ENCODE assay signal across 22 mouse cellular contexts in the genomic region with DNA sequence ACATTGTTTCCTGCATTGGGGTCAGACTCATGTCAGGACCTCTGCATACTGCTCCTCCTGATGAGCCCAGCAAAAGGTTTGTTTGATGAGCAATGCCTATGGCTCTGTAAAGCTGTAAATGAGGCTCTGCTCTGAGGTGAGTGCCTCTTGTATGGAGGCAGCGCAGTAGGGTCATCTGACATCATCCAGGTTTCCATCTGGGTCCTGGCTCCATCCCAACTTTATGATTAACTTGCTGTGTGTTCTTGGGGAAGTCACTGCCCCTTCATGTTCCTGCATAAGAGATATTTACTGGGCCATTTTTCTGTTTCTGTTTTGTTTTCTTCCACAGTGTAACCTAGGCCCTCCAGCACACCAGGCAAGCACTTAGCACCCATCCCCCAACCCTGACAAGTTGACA. TPM values are rescaled to one million over a fixed set of nuclear protein-coding genes. Genes with fewer than 3 reads are reported as not detected.
A peak's percentile ranks its signal among the peaks of the same experiment; 100 is the strongest.
DNase-seq lines count a peak whose midpoint lies in the region; ATAC-seq and TF ChIP-seq lines count a peak whose summit lies in the region.
"Had no signal": no experiment of that assay in that cellular context is flagged by ENCODE, and none has a peak within 500 bp of the region (broad histone marks: within the 10 kb centered on the region; RNA-seq: fewer than 3 reads in every experiment).

No protein-coding gene starts in this region.

- no peak for TF ChIP-seq CTCF in cerebellum, adult 2 months (IDR thresholded peaks at IDR 0.05; ENCODE audit: borderline replicate concordance, insufficient read depth, low read depth, low read length)

- no peak overlapping the region for H3K4me2 ChIP-seq in hindbrain, embryonic 14.5 days (replicated peaks)
- H3K4me2 ChIP-seq in midbrain, embryonic 12.5 days (replicated peaks), result no peak overlapping the region
- H3K4me2 ChIP-seq: embryonic facial prominence, embryonic 12.5 days; heart, embryonic 12.5 days had no signal

- ATAC-seq in hindbrain, embryonic 14.5 days (ENCODE audit: low FRiP score), result no peak
- no peak for ATAC-seq in midbrain, embryonic 12.5 days (ENCODE audit: low FRiP score, low read depth)
- ATAC-seq: forebrain, embryonic 14.5 days; intestine, postnatal 0 days had no signal

- H3K9ac ChIP-seq in hindbrain, embryonic 14.5 days, result no peak overlapping the region
- 0 out of 2 replicates have a peak overlapping the region, but pooled peaks have one; percentile 15 for H3K9ac ChIP-seq in midbrain, embryonic 12.5 days (replicated peaks)
- H3K9ac ChIP-seq: embryonic facial prominence, embryonic 12.5 days; heart, embryonic 12.5 days had no signal

- no peaks in the 10 kb centered on the region for H3K9me3 ChIP-seq in hindbrain, embryonic 10.5 days
- no peaks in the 10 kb centered on the region for H3K9me3 ChIP-seq in hindbrain, embryonic 14.5 days (ENCODE audit: control insufficient read depth, low read length)
- H3K9me3 ChIP-seq in midbrain, embryonic 12.5 days, result no peaks in the 10 kb centered on the region
- H3K9me3 ChIP-seq in embryonic facial prominence, embryonic 10.5 days, result no peaks in the 10 kb centered on the region
- H3K9me3 ChIP-seq: embryonic facial prominence, embryonic 12.5 days; heart, embryonic 12.5 days had no signal

- WGBS in cerebellum, adult 2 months, result 5% methylated on average over 1 of the region's 1 CpGs
- 75% methylated on average over 1 of the region's 1 CpGs for WGBS in hindbrain, embryonic 10.5 days
- WGBS in hindbrain, embryonic 14.5 days, result 80% methylated on average over 1 of the region's 1 CpGs
- WGBS in midbrain, embryonic 12.5 days, result 92% methylated on average over 1 of the region's 1 CpGs
- 77% methylated on average over 1 of the region's 1 CpGs for WGBS in embryonic facial prominence, embryonic 10.5 days

- peak overlapping the region; percentile 59 for H3K27ac ChIP-seq in cerebellum, adult 2 months (ENCODE audit: insufficient read depth, low read length)
- peak overlapping the region; percentile 77 for H3K27ac ChIP-seq in hindbrain, embryonic 10.5 days
- H3K27ac ChIP-seq in hindbrain, embryonic 14.5 days, result no peak overlapping the region
- no peak overlapping the region for H3K27ac ChIP-seq in midbrain, embryonic 12.5 days (replicated peaks)
- H3K27ac ChIP-seq in embryonic facial prominence, embryonic 10.5 days (replicated peaks), result no peak overlapping the region
- H3K27ac ChIP-seq: macrophage had no signal

- no peaks in the 10 kb centered on the region for H3K27me3 ChIP-seq in cerebellum, adult 2 months (ENCODE audit: control insufficient read depth, insufficient read depth, low read length)
- peaks cover 14% of the 10 kb centered on the region; the same call in 1 of the 2 replicates for H3K27me3 ChIP-seq in hindbrain, embryonic 10.5 days (ENCODE audit: insufficient read depth, poor library complexity, severe bottlenecking)
- H3K27me3 ChIP-seq in hindbrain, embryonic 14.5 days (ENCODE audit: control insufficient read depth, insufficient read depth, low read length), result no peaks in the 10 kb centered on the region
- peaks cover 12% of the 10 kb centered on the region for H3K27me3 ChIP-seq in midbrain, embryonic 12.5 days
- H3K27me3 ChIP-seq in embryonic facial prominence, embryonic 10.5 days (replicated peaks; ENCODE audit: low read depth, poor library complexity, severe bottlenecking), result peaks cover 30% of the 10 kb centered on the region

- H3K36me3 ChIP-seq in hindbrain, embryonic 10.5 days, result no peaks in the 10 kb centered on the region
- no peaks in the 10 kb centered on the region for H3K36me3 ChIP-seq in hindbrain, embryonic 14.5 days (replicated peaks; ENCODE audit: control insufficient read depth, insufficient read depth)
- no peaks in the 10 kb centered on the region for H3K36me3 ChIP-seq in midbrain, embryonic 12.5 days
- no peaks in the 10 kb centered on the region for H3K36me3 ChIP-seq in embryonic facial prominence, embryonic 10.5 days (replicated peaks)
- H3K36me3 ChIP-seq: embryonic facial prominence, embryonic 12.5 days; heart, embryonic 12.5 days had no signal

- peak; percentile 30; the same call in 1 of the 2 replicates for TF ChIP-seq POLR2A in cerebellum, adult 2 months (IDR thresholded peaks at IDR 0.05; ENCODE audit: borderline replicate concordance, insufficient read depth, low read length)

- peaks cover 60% of the 10 kb centered on the region for H3K4me1 ChIP-seq in cerebellum, adult 2 months (ENCODE audit: control insufficient read depth, insufficient read depth, low read length)
- peaks cover 86% of the 10 kb centered on the region for H3K4me1 ChIP-seq in hindbrain, embryonic 10.5 days (replicated peaks)
- peaks cover 34% of the 10 kb centered on the region for H3K4me1 ChIP-seq in hindbrain, embryonic 14.5 days (replicated peaks; ENCODE audit: control insufficient read depth, insufficient read depth, low read length)
- H3K4me1 ChIP-seq in midbrain, embryonic 12.5 days, result peaks cover 49% of the 10 kb centered on the region
- peaks cover 45% of the 10 kb centered on the region for H3K4me1 ChIP-seq in embryonic facial prominence, embryonic 10.5 days

- H3K4me3 ChIP-seq in cerebellum, adult 2 months (replicated peaks; ENCODE audit: insufficient read depth, low read depth, low read length), result peak overlapping the region; percentile 6
- H3K4me3 ChIP-seq in hindbrain, embryonic 10.5 days, result 0 out of 2 replicates have a peak overlapping the region, but pooled peaks have one; percentile 6
- H3K4me3 ChIP-seq in hindbrain, embryonic 14.5 days (replicated peaks; ENCODE audit: low read length), result no peak overlapping the region
- no peak overlapping the region for H3K4me3 ChIP-seq in midbrain, embryonic 12.5 days
- H3K4me3 ChIP-seq in embryonic facial prominence, embryonic 10.5 days, result no peak overlapping the region
- H3K4me3 ChIP-seq: embryonic facial prominence, embryonic 12.5 days; heart, embryonic 12.5 days had no signal

- intact Hi-C loops in left cerebral cortex, postnatal 4 days (cut with DNase I), result no loop called here

- DNase-seq in cerebellum, adult 2 months, result peak in 1 of 2 experiments; percentile 72
- no peak for DNase-seq in cerebellum, adult 18-20 months
- no peak for DNase-seq in hindbrain, embryonic 10.5 days (ENCODE audit: low spot score)
- no peak for DNase-seq in hindbrain, embryonic 14.5 days (ENCODE audit: low spot score)
- peak; percentile 74 for DNase-seq in brain, adult 2 months (ENCODE audit: low read depth, low spot score)
- no peak for DNase-seq in embryonic facial prominence, embryonic 10.5 days (ENCODE audit: low spot score)
- no peak for DNase-seq in left cerebral cortex, postnatal 4 days
- DNase-seq: adrenal gland, postnatal 25 days; cerebellum, adult 9-10 months; gastrocnemius, postnatal 14 days; heart, adult 11 months; heart, postnatal 10 days; kidney, postnatal 36 days; thymus, adult 2 months; thymus, postnatal 4 days had no signal

RNA-seq across cellular contexts. Expression of a gene that starts 3.6 kb away (rescaled TPM):
- 349 TPM in 2 replicates for polyA plus RNA-seq in cerebellum, adult 2 months (2012; rRNA removed)
- polyA plus RNA-seq in hindbrain, embryonic 10.5 days (2016; fragmentation: Nextera tagmentation; extraction: Ambion mirVana), result 55.0 and 75.5 TPM in 2 replicates
- 68.8 and 74.5 TPM in 2 replicates for polyA plus RNA-seq in hindbrain, embryonic 14.5 days (2014; fragmentation: Nextera tagmentation; extraction: Ambion mirVana)
- 105 and 112 TPM in 2 replicates for polyA plus RNA-seq in midbrain, embryonic 12.5 days (2016; fragmentation: Nextera tagmentation; extraction: Ambion mirVana)
- 36.0 and 37.1 TPM in 2 replicates for polyA plus RNA-seq in embryonic facial prominence, embryonic 10.5 days (2016; fragmentation: Nextera tagmentation; extraction: Ambion mirVana)
- total RNA-seq in left cerebral cortex, postnatal 4 days (2021), result 100 to 1,000 TPM; 306 to 339 TPM
- total RNA-seq: neutrophil, adult 5-6 weeks had no signal

RNA-seq across cellular contexts. Expression of a gene that starts 15.1 kb away (rescaled TPM):
- polyA plus RNA-seq in cerebellum, adult 2 months (2012; rRNA removed), result 6.4 and 6.9 TPM in 2 replicates
- polyA plus RNA-seq in hindbrain, embryonic 10.5 days (2016; fragmentation: Nextera tagmentation; extraction: Ambion mirVana), result 3.3 and 4.3 TPM in 2 replicates
- polyA plus RNA-seq in hindbrain, embryonic 14.5 days (2014; fragmentation: Nextera tagmentation; extraction: Ambion mirVana), result 2.9 and 4.2 TPM in 2 replicates
- polyA plus RNA-seq in midbrain, embryonic 12.5 days (2016; fragmentation: Nextera tagmentation; extraction: Ambion mirVana), result 7.4 TPM in 2 replicates
- polyA plus RNA-seq in embryonic facial prominence, embryonic 10.5 days (2016; fragmentation: Nextera tagmentation; extraction: Ambion mirVana), result 2.5 and 3.6 TPM in 2 replicates
- 1 to 10 TPM; 2.8 to 3.2 TPM for total RNA-seq in left cerebral cortex, postnatal 4 days (2021)

RNA-seq across cellular contexts. Expression of a gene that starts 22.8 kb away (rescaled TPM):
- polyA plus RNA-seq in cerebellum, adult 2 months (2012; rRNA removed), result 0.62 and 1.4 TPM in 2 replicates
- polyA plus RNA-seq in hindbrain, embryonic 10.5 days (2016; fragmentation: Nextera tagmentation; extraction: Ambion mirVana), result 7.8 and 12.5 TPM in 2 replicates
- polyA plus RNA-seq in hindbrain, embryonic 14.5 days (2014; fragmentation: Nextera tagmentation; extraction: Ambion mirVana), result 2.0 and 2.4 TPM in 2 replicates
- 4.7 and 7.4 TPM in 2 replicates for polyA plus RNA-seq in midbrain, embryonic 12.5 days (2016; fragmentation: Nextera tagmentation; extraction: Ambion mirVana)
- 10.2 and 12.4 TPM in 2 replicates for polyA plus RNA-seq in embryonic facial prominence, embryonic 10.5 days (2016; fragmentation: Nextera tagmentation; extraction: Ambion mirVana)
- under 1 TPM; 0.60 to 0.72 TPM for total RNA-seq in left cerebral cortex, postnatal 4 days (2021)
- total RNA-seq: neutrophil, adult 5-6 weeks had no signal
- polyA plus RNA-seq: macrophage had no signal

RNA-seq across cellular contexts. Expression of a gene that starts 23.0 kb away (rescaled TPM):
- polyA plus RNA-seq in cerebellum, adult 2 months (2012; rRNA removed), result 60.7 and 63.5 TPM in 2 replicates
- polyA plus RNA-seq in hindbrain, embryonic 10.5 days (2016; fragmentation: Nextera tagmentation; extraction: Ambion mirVana), result 26.0 and 30.1 TPM in 2 replicates
- polyA plus RNA-seq in hindbrain, embryonic 14.5 days (2014; fragmentation: Nextera tagmentation; extraction: Ambion mirVana), result 32.7 TPM in 2 replicates
- polyA plus RNA-seq in midbrain, embryonic 12.5 days (2016; fragmentation: Nextera tagmentation; extraction: Ambion mirVana), result 26.1 and 27.2 TPM in 2 replicates
- polyA plus RNA-seq in embryonic facial prominence, embryonic 10.5 days (2016; fragmentation: Nextera tagmentation; extraction: Ambion mirVana), result 18.6 and 22.4 TPM in 2 replicates
- 10 to 100 TPM; 34.0 to 34.5 TPM for total RNA-seq in left cerebral cortex, postnatal 4 days (2021)

RNA-seq across cellular contexts. Expression of a gene that starts 36.4 kb away (rescaled TPM):
- 79.4 and 81.8 TPM in 2 replicates for polyA plus RNA-seq in cerebellum, adult 2 months (2012; rRNA removed)
- 26.0 and 31.7 TPM in 2 replicates for polyA plus RNA-seq in hindbrain, embryonic 10.5 days (2016; fragmentation: Nextera tagmentation; extraction: Ambion mirVana)
- 34.6 and 35.5 TPM in 2 replicates for polyA plus RNA-seq in hindbrain, embryonic 14.5 days (2014; fragmentation: Nextera tagmentation; extraction: Ambion mirVana)
- 36.1 and 37.7 TPM in 2 replicates for polyA plus RNA-seq in midbrain, embryonic 12.5 days (2016; fragmentation: Nextera tagmentation; extraction: Ambion mirVana)
- 23.4 and 23.7 TPM in 2 replicates for polyA plus RNA-seq in embryonic facial prominence, embryonic 10.5 days (2016; fragmentation: Nextera tagmentation; extraction: Ambion mirVana)
- total RNA-seq in left cerebral cortex, postnatal 4 days (2021), result 10 to 100 TPM; 74.6 to 75.8 TPM

Comparison
In these comparisons a context has a peak if more than half of its experiments do, and no peak if none do; other contexts are left out.
1. H3K27ac ChIP-seq: peak in cerebellum, adult 2 months (single experiment) and hindbrain, embryonic 10.5 days (single experiment); none in hindbrain, embryonic 14.5 days (single experiment), midbrain, embryonic 12.5 days (single experiment) and embryonic facial prominence, embryonic 10.5 days (single experiment).
2. H3K4me3 ChIP-seq: peak in cerebellum, adult 2 months (single experiment) and hindbrain, embryonic 10.5 days (single experiment); none in hindbrain, embryonic 14.5 days (single experiment), midbrain, embryonic 12.5 days (single experiment) and embryonic facial prominence, embryonic 10.5 days (single experiment).